Mouse (Mus musculus) stomach, postnatal 0 days (tissue): Measurements from ENCODE around the gene Larp4.

ENCODE experiments used
- CTCF ChIP-seq: IDR thresholded peaks from 2 replicates; pipeline ENCODE4 v1.5.1; 2016; ENCODE audit warnings: antibody characterized with exemption, low read depth, mild to moderate bottlenecking, moderate library complexity
- EP300 ChIP-seq: optimal IDR thresholded peaks from 2 replicates; pipeline ENCODE3; 2016; ENCODE audit warnings: antibody characterized with exemption

DNA sequence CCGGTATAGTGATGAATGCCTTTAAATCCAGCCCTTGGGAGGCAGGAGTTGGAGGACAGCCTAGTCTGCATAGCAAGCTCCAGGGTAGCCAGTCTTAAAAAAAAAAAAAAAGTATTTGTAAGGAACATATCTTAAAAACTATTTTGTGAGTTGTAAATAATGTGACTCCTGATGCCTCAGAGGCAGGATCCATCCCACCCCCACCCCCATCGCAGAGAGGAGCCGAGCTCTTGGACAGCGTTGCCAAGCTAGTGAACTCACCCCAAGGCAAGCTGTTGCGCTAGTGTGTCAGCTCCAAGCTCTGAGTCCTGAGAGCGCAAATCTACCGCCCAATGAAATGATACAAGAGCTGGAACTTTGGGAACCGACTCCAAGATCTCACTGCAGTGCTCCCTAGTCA, 38.6 kb upstream of the Larp4 start:
- TF ChIP-seq EP300, result no peak
- TF ChIP-seq CTCF, result no peak
